Mouse (Mus musculus): ENCODE data around the gene Rnf217. TPM values are rescaled to one million over a fixed set of nuclear protein-coding genes. Genes with fewer than 3 reads are reported as not detected.

The Rnf217 gene
- polyA plus RNA-seq, 1 experiment: 2.5 TPM

DNA sequence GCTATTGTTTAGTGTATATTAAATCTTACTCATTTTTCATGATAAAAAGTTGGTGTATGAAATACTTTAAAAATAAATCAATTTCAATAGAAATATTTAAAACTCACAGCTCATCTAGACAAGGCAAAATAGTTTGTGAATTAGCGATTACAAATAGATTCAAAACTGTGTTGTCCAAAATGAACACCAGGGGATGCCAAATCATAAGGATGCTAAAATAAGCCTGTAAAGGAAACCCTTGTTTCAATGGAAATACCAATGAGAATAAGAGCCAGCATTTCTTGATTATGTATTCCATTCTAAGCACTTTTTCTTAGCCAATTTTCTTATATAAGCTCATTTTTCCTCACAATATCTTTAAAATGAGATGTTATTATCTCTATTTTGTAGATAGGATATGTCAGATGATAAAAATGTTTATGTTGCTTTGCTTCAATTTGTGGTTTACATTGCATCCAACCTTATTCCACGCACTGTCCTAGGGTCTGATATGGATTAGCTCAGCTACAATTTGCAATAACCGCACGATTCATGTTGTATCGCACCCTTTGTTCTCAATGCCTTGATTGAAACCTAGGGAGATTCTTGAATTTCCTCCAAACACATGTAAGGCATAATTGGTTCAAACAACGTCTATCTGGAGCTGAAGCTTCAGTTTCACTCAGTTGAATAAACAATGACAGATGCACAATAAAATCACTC lies 143.0 kb downstream of the Rnf217 start:
- no peak for DNase-seq
- Histone ChIP-seq H3K4me3 (replicated peaks; ENCODE audit: extremely low read depth, low read depth, low read length) (no peak overlapping the region), H3K4me1 (ENCODE audit: control insufficient read depth, insufficient read depth, low read length) (no peaks in the 10 kb centered on the region; the same call in 1 of the 2 replicates)
- WGBS: 69% methylated on average over 6 of the region's 6 CpGs
- TF ChIP-seq CTCF (IDR thresholded peaks at IDR 0.05; ENCODE audit: insufficient read depth, low read length) (peak; percentile 34; the same call in 1 of the 2 replicates), POLR2A (IDR thresholded peaks at IDR 0.05; ENCODE audit: borderline replicate concordance, extremely low read depth, low read depth, low read length) (no peak)

- H3K4me1 ChIP-seq (ENCODE audit: control insufficient read depth, insufficient read depth, low read length): no peaks in the 10 kb centered on the region; the same call in 1 of the 2 replicates
- no peak for TF ChIP-seq POLR2A (IDR thresholded peaks at IDR 0.05; ENCODE audit: borderline replicate concordance, extremely low read depth, low read depth, low read length)
- TF ChIP-seq CTCF (IDR thresholded peaks at IDR 0.05; ENCODE audit: insufficient read depth, low read length): no peak
- no peak overlapping the region for H3K4me3 ChIP-seq (replicated peaks; ENCODE audit: extremely low read depth, low read depth, low read length)
- no peak for DNase-seq
- WGBS: 31% methylated on average over 4 of the region's 4 CpGs
Observed at GRCm38 (mm10) chr10:31465424-31465823, 143.6 kb downstream of the Rnf217 start.

DNA sequence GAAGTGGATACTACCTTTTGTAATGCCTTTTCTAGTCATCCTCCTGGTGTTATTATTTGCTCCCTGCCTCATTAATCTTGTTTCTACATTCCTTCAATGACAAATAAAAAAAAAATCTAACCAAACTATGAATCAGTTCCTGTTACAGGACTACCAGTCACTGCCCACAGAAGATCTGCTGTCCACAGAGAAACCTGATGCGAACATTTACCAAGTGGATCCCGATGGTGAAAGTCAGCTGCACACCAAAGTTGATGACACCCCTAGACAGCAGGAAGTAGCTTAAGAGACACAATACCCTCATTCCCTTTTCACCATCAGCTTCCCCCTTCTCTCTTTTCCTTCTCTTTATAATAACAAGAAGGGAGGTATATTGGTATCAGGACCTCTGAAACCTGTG lies 145.9 kb downstream of the Rnf217 start:
- no peak for TF ChIP-seq CTCF (IDR thresholded peaks at IDR 0.05; ENCODE audit: insufficient read depth, low read length)
- no peak for TF ChIP-seq POLR2A (IDR thresholded peaks at IDR 0.05; ENCODE audit: borderline replicate concordance, extremely low read depth, low read depth, low read length)
- no peak for DNase-seq
- Histone ChIP-seq H3K4me1 (ENCODE audit: control insufficient read depth, insufficient read depth, low read length) (no peaks in the 10 kb centered on the region; the same call in 1 of the 2 replicates), H3K4me3 (replicated peaks; ENCODE audit: extremely low read depth, low read depth, low read length) (no peak overlapping the region)
- 89% methylated on average over 2 of the region's 2 CpGs for WGBS

DNA sequence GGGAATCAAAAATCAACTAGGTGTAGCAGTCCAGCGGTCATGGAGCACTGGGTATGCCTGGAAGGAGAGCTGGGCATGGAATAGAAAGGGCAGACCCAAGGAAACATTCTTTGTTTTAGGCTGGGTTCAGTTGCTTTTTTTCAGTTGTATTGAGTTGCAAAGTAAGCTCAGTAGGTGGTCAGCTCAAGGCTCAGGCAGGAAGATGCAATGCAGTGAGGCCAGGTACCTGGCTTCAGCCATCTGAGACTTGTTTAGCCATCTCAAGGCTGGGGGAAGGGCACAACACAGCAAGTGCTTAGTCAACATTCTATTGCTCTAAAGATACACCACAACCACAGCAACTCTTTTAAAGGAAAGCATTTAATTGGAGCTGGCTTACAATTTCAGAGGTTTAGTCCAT lies 152.2 kb downstream of the Rnf217 start:
- no peaks in the 10 kb centered on the region for H3K4me1 ChIP-seq (ENCODE audit: control insufficient read depth, insufficient read depth, low read length)
- TF ChIP-seq CTCF (IDR thresholded peaks at IDR 0.05; ENCODE audit: insufficient read depth, low read length): no peak
- no peak overlapping the region for H3K4me3 ChIP-seq (replicated peaks; ENCODE audit: extremely low read depth, low read depth, low read length)
- DNase-seq: no peak
- WGBS: 53% methylated on average over 1 of the region's 1 CpGs

GRCm38 (mm10) chr10:31447083-31447482 lies 161.9 kb downstream of the Rnf217 start:
- no peak overlapping the region for H3K4me3 ChIP-seq (replicated peaks; ENCODE audit: extremely low read depth, low read depth, low read length)
- no peak for DNase-seq
- 27% methylated on average over 1 of the region's 1 CpGs for WGBS
- peaks cover 2% of the 10 kb centered on the region for H3K4me1 ChIP-seq (ENCODE audit: control insufficient read depth, insufficient read depth, low read length)
- TF ChIP-seq POLR2A (IDR thresholded peaks at IDR 0.05; ENCODE audit: borderline replicate concordance, extremely low read depth, low read depth, low read length) (no peak), CTCF (IDR thresholded peaks at IDR 0.05; ENCODE audit: insufficient read depth, low read length) (no peak)

- TF ChIP-seq POLR2A (IDR thresholded peaks at IDR 0.05; ENCODE audit: borderline replicate concordance, extremely low read depth, low read depth, low read length) (no peak), CTCF (IDR thresholded peaks at IDR 0.05; ENCODE audit: insufficient read depth, low read length) (peak; percentile 65)
- DNase-seq: peak; percentile 74
- H3K4me3 ChIP-seq (replicated peaks; ENCODE audit: extremely low read depth, low read depth, low read length): peak within 1 kb of the TSS; percentile 75
- WGBS: 2% methylated on average over 59 of the region's 59 CpGs
- H3K4me1 ChIP-seq (ENCODE audit: control insufficient read depth, insufficient read depth, low read length): peaks cover 2% of the 10 kb centered on the region
Observed at GRCm38 (mm10) chr10:31445291-31446124, 163.5 kb downstream of the Rnf217 start, which contains the start of gene Tpd52l1. Tpd52l1 (minus strand) TSS chr10:31445958.

GRCm38 (mm10) chr10:31444206-31444605 lies 164.8 kb downstream of the Rnf217 start:
- Histone ChIP-seq H3K4me1 (ENCODE audit: control insufficient read depth, insufficient read depth, low read length) (peaks cover 2% of the 10 kb centered on the region), H3K4me3 (replicated peaks; ENCODE audit: extremely low read depth, low read depth, low read length) (no peak overlapping the region)
- TF ChIP-seq POLR2A (IDR thresholded peaks at IDR 0.05; ENCODE audit: borderline replicate concordance, extremely low read depth, low read depth, low read length) (no peak), CTCF (IDR thresholded peaks at IDR 0.05; ENCODE audit: insufficient read depth, low read length) (no peak)
- WGBS: 71% methylated on average over 7 of the region's 7 CpGs
- no peak for DNase-seq

Other genes starting within 250 kb of the Rnf217 start
- gene Tpd52l1, start 163.2 kb downstream of the Rnf217 start, polyA plus RNA-seq (2012; rRNA removed): 1.4 and 1.8 TPM in 2 replicates